Mouse (Mus musculus): ENCODE results near the gene Ptgds.

Gene Ptgds

GRCm38 (mm10) chr2:25480541-25480940 lies 10.7 kb upstream of the Ptgds start:
- DNase-seq (ENCODE audit: low spot score) = no peak

- no peak for DNase-seq (ENCODE audit: low spot score)
Observed at GRCm38 (mm10) chr2:25479551-25480311, 9.9 kb upstream of the Ptgds start.

- DNase-seq (ENCODE audit: low spot score) = no peak
Observed at GRCm38 (mm10) chr2:25477967-25478675, 8.3 kb upstream of the Ptgds start.

GRCm38 (mm10) chr2:25477541-25477940 lies 7.7 kb upstream of the Ptgds start:
- no peak for DNase-seq (ENCODE audit: low spot score)

GRCm38 (mm10) chr2:25472550-25472949 lies 2.7 kb upstream of the Ptgds start:
- no peak for DNase-seq (ENCODE audit: low spot score)

- DNase-seq (ENCODE audit: low spot score) = no peak
Observed at GRCm38 (mm10) chr2:25468962-25469915, 607 bp downstream of the Ptgds start.

GRCm38 (mm10) chr2:25467606-25468303 lies 2.1 kb downstream of the Ptgds start:
- no peak for DNase-seq (ENCODE audit: low spot score)

- no peak for DNase-seq (ENCODE audit: low spot score)
Observed at GRCm38 (mm10) chr2:25465816-25466635, 3.8 kb downstream of the Ptgds start.

GRCm38 (mm10) chr2:25465256-25465655 lies 4.6 kb downstream of the Ptgds start:
- DNase-seq (ENCODE audit: low spot score) = no peak

GRCm38 (mm10) chr2:25463630-25464029 lies 6.2 kb downstream of the Ptgds start:
- no peak for DNase-seq (ENCODE audit: low spot score)

- DNase-seq (ENCODE audit: low spot score) = no peak
Observed at GRCm38 (mm10) chr2:25461407-25461806, 8.4 kb downstream of the Ptgds start.

GRCm38 (mm10) chr2:25460551-25461309 lies 9.1 kb downstream of the Ptgds start, which contains the start of gene Paxx:
Gene Paxx (minus strand): TSS chr2:25461094.
- peak; percentile 77 for DNase-seq (ENCODE audit: low spot score)

- no peak for DNase-seq (ENCODE audit: low spot score)
Observed at GRCm38 (mm10) chr2:25460135-25460534, 9.7 kb downstream of the Ptgds start.

- DNase-seq (ENCODE audit: low spot score) = no peak
Observed at GRCm38 (mm10) chr2:25458911-25459310, 10.9 kb downstream of the Ptgds start.

- DNase-seq (ENCODE audit: low spot score) = no peak
Observed at GRCm38 (mm10) chr2:25457022-25457896, 12.6 kb downstream of the Ptgds start.

GRCm38 (mm10) chr2:25456205-25456953 lies 13.5 kb downstream of the Ptgds start, which contains the start of gene Clic3:
Gene Clic3 (plus strand): TSS chr2:25456838.
- DNase-seq (ENCODE audit: low spot score) = no peak

- no peak for DNase-seq (ENCODE audit: low spot score)
Observed at GRCm38 (mm10) chr2:25452951-25453350, 16.9 kb downstream of the Ptgds start.

Data from ovary, postnatal 14 days (tissue).